Mouse (Mus musculus) cortical plate, adult 2 months (tissue): Measurements from ENCODE around the gene Pfkl.

Experiments
- CTCF ChIP-seq: fragments of 200-500 bp; IDR thresholded peaks from 2 replicates; pipeline ENCODE4 v1.5.1; 2011; ENCODE audit warnings: mild to moderate bottlenecking, control low read depth, low read length; ENCODE audit not compliant: insufficient read depth; ENCODE audit errors: extremely low read depth
- POLR2A ChIP-seq: fragments of 200-500 bp; IDR thresholded peaks from 2 replicates; pipeline ENCODE4 v1.6.1; 2011; ENCODE audit warnings: mild to moderate bottlenecking, low read length, control low read depth; ENCODE audit not compliant: insufficient read depth; ENCODE audit errors: extremely low read depth

DNA sequence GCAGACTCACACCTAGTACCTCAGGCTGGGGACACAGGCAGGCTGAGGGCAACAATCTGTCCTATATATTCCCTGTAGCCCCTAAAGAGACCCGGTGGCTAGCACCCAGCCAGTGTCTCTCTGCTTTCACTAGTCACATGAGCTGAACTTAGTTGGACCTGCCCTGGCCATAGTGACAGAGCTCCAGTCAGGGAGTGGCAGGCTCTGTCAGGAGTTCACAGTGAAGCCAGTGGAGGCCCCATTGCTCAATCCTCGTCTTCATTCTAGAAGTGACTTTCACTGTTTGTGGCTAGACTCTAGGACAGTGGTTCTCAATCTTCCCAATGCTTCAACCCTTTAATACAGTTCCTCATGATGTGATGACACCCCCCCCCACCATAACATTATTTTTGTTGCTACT is 22.1 kb upstream of the Pfkl start:
- TF ChIP-seq CTCF (no peak), POLR2A (no peak)
